Mouse (Mus musculus): ENCODE measurements around the gene Ces3b. TPM values are rescaled to one million over a fixed set of nuclear protein-coding genes. Genes with fewer than 3 reads are reported as not detected.

The Ces3b gene
- total and polyA plus RNA-seq, 3 experiments, result not detected

GRCm38 (mm10) chr8:105056211-105056610, 27.3 kb upstream of the Ces3b start:
- Histone ChIP-seq H3K4me3 (replicated peaks in 1 of 3; ENCODE audit: low read depth in 2 of 3, low read length in 2 of 3, poor library complexity in 1 of 3) (no peak overlapping the region), H3K9me3 (replicated peaks; ENCODE audit: low read length) (no peaks in the 10 kb centered on the region), H3K27ac (ENCODE audit: insufficient read depth, low read depth) (no peak overlapping the region), H3K9ac (ENCODE audit: insufficient read depth, low read depth) (no peak overlapping the region), H3K4me2 (ENCODE audit: insufficient read depth, low read depth, poor library complexity, severe bottlenecking) (no peak overlapping the region), H3K4me1 (ENCODE audit: control insufficient read depth in 1 of 2, insufficient read depth in 2 of 2) (no peaks in the 10 kb centered on the region), H3K79me2 (replicated peaks; ENCODE audit: control insufficient read depth, extremely low read depth, insufficient read depth, poor library complexity, severe bottlenecking) (no peaks in the 10 kb centered on the region), H3K27me3 (replicated peaks) (peaks cover 28% of the 10 kb centered on the region), H3K36me3 (replicated peaks in 1 of 2; ENCODE audit: control insufficient read depth in 1 of 2, insufficient read depth in 1 of 2, low read length in 1 of 2) (no peaks in the 10 kb centered on the region)
- in situ Hi-C loops (cut with MboI; ENCODE audit: low pct_ligation_motif_present, low pct_unique_long_range_greater_than_20kb, low sequenced_read_pairs) (no loop called here), dilution Hi-C loops (cut with MboI; ENCODE audit: extremely low pct_ligation_motif_present, extremely low pct_unique_long_range_greater_than_20kb, low sequenced_read_pairs) (no loop called here)
- no peak for TF ChIP-seq EP300 (IDR thresholded peaks at IDR 0.05; ENCODE audit: low read length)
- TF ChIP-seq MEF2A (IDR thresholded peaks at IDR 0.05; ENCODE audit: borderline replicate concordance, low read depth, low read length), result no peak
- DNase-seq (ENCODE audit: extremely low read depth), result no peak

GRCm38 (mm10) chr8:105060056-105060455, 23.5 kb upstream of the Ces3b start:
- Histone ChIP-seq H3K79me2 (replicated peaks; ENCODE audit: control insufficient read depth, extremely low read depth, insufficient read depth, poor library complexity, severe bottlenecking) (no peaks in the 10 kb centered on the region), H3K4me3 (replicated peaks in 1 of 3; ENCODE audit: low read depth in 2 of 3, low read length in 2 of 3, poor library complexity in 1 of 3) (no peak overlapping the region), H3K36me3 (replicated peaks in 1 of 2; ENCODE audit: control insufficient read depth in 1 of 2, insufficient read depth in 1 of 2, low read length in 1 of 2) (no peaks in the 10 kb centered on the region), H3K4me2 (ENCODE audit: insufficient read depth, low read depth, poor library complexity, severe bottlenecking) (no peak overlapping the region), H3K9me3 (replicated peaks; ENCODE audit: low read length) (no peaks in the 10 kb centered on the region), H3K4me1 (ENCODE audit: control insufficient read depth in 1 of 2, insufficient read depth in 2 of 2) (no peaks in the 10 kb centered on the region), H3K27ac (ENCODE audit: insufficient read depth, low read depth) (no peak overlapping the region), H3K27me3 (replicated peaks) (peaks cover 11% of the 10 kb centered on the region), H3K9ac (ENCODE audit: insufficient read depth, low read depth) (no peak overlapping the region)
- in situ Hi-C loops (cut with MboI; ENCODE audit: low pct_ligation_motif_present, low pct_unique_long_range_greater_than_20kb, low sequenced_read_pairs) (no loop called here), dilution Hi-C loops (cut with MboI; ENCODE audit: extremely low pct_ligation_motif_present, extremely low pct_unique_long_range_greater_than_20kb, low sequenced_read_pairs) (no loop called here)
- DNase-seq (ENCODE audit: extremely low read depth), result no peak
- TF ChIP-seq ZMIZ1 (IDR thresholded peaks at IDR 0.05; ENCODE audit: low read depth, low read length), result no peak
- TF ChIP-seq CTCF (conservative IDR thresholded peaks at IDR 0.05 in 1 of 2, IDR thresholded peaks at IDR 0.05 in 1 of 2; ENCODE audit: low read depth in 2 of 2, low read length in 2 of 2), result peak in 1 of 2 experiments; percentile 25; a peak in 2 of 4 replicates

GRCm38 (mm10) chr8:105066761-105067160, 16.8 kb upstream of the Ces3b start:
- in situ Hi-C loops (cut with MboI; ENCODE audit: low pct_ligation_motif_present, low pct_unique_long_range_greater_than_20kb, low sequenced_read_pairs), result no loop called here
- no peak for TF ChIP-seq EP300 (IDR thresholded peaks at IDR 0.05; ENCODE audit: low read length)
- TF ChIP-seq GABPA (IDR thresholded peaks at IDR 0.05; ENCODE audit: insufficient replicate concordance, low read depth, low read length), result no peak
- no peak for TF ChIP-seq MAZ (IDR thresholded peaks at IDR 0.05; ENCODE audit: low read depth, low read length)
- no peak for TF ChIP-seq JUN (IDR thresholded peaks at IDR 0.05; ENCODE audit: insufficient read depth, low read depth, low read length)
- TF ChIP-seq MXI1 (IDR thresholded peaks at IDR 0.05; ENCODE audit: low read depth, low read length), result no peak
- no peak for TF ChIP-seq KAT2A (IDR thresholded peaks at IDR 0.05; ENCODE audit: insufficient replicate concordance, low read length)
- no peak for TF ChIP-seq NELFE (IDR thresholded peaks at IDR 0.05; ENCODE audit: low read depth, low read length)
- TF ChIP-seq BHLHE40 (IDR thresholded peaks at IDR 0.05; ENCODE audit: low read depth, low read length), result peak; percentile 44
- peak; percentile 26 for TF ChIP-seq ZC3H11A (IDR thresholded peaks at IDR 0.05; ENCODE audit: low read depth, low read length)
- peak; percentile 33; the same call in 1 of the 2 replicates for TF ChIP-seq NRF1 (IDR thresholded peaks at IDR 0.05; ENCODE audit: low read depth, low read length)
- no peak for TF ChIP-seq TCF12 (IDR thresholded peaks at IDR 0.05; ENCODE audit: low read depth, low read length)
- no peak for TF ChIP-seq ETS1 (conservative IDR thresholded peaks at IDR 0.05; ENCODE audit: low read depth, low read length)
- TF ChIP-seq MEF2A (IDR thresholded peaks at IDR 0.05; ENCODE audit: borderline replicate concordance, low read depth, low read length), result no peak
- no peak for TF ChIP-seq RCOR1 (conservative IDR thresholded peaks at IDR 0.05; ENCODE audit: low read depth, low read length)
- no peak for TF ChIP-seq CHD2 (IDR thresholded peaks at IDR 0.05; ENCODE audit: low read length)
- no peak for TF ChIP-seq ZMIZ1 (IDR thresholded peaks at IDR 0.05; ENCODE audit: low read depth, low read length)
- no peak for TF ChIP-seq JUND (conservative IDR thresholded peaks at IDR 0.05; ENCODE audit: low read depth, low read length)
- peak; percentile 92 for TF ChIP-seq MYC (IDR thresholded peaks at IDR 0.05; ENCODE audit: low read depth, low read length)
- TF ChIP-seq PAX5 (IDR thresholded peaks at IDR 0.05; ENCODE audit: low read length), result no peak
- TF ChIP-seq POLR2A (IDR thresholded peaks at IDR 0.05; ENCODE audit: low read depth, low read length), result no peak
- no peak for TF ChIP-seq HCFC1 (IDR thresholded peaks at IDR 0.05; ENCODE audit: low read depth, low read length)
- no peak for TF ChIP-seq USF2 (conservative IDR thresholded peaks at IDR 0.05; ENCODE audit: low read depth, low read length)
- peak; percentile 32 to 82; a peak in 2 of 4 replicates for TF ChIP-seq CTCF (conservative IDR thresholded peaks at IDR 0.05 in 1 of 2, IDR thresholded peaks at IDR 0.05 in 1 of 2; ENCODE audit: low read depth in 2 of 2, low read length in 2 of 2)
- no peak for TF ChIP-seq USF1 (IDR thresholded peaks at IDR 0.05; ENCODE audit: low read depth, low read length)
- TF ChIP-seq POLR2AphosphoS2 (IDR thresholded peaks at IDR 0.05; ENCODE audit: low read depth, low read length), result no peak
- TF ChIP-seq UBTF (IDR thresholded peaks at IDR 0.05; ENCODE audit: low read depth, low read length), result no peak

More at GRCm38 (mm10) chr8:105066761-105067160, 16.8 kb upstream of the Ces3b start:
- H3K4me2 ChIP-seq (ENCODE audit: insufficient read depth, low read depth, poor library complexity, severe bottlenecking), result no peak overlapping the region
- dilution Hi-C loops (cut with MboI; ENCODE audit: extremely low pct_ligation_motif_present, extremely low pct_unique_long_range_greater_than_20kb, low sequenced_read_pairs), result no loop called here
- DNase-seq (ENCODE audit: extremely low read depth), result peak; percentile 78
- no peaks in the 10 kb centered on the region for H3K36me3 ChIP-seq (replicated peaks in 1 of 2; ENCODE audit: control insufficient read depth in 1 of 2, insufficient read depth in 1 of 2, low read length in 1 of 2)
- peaks cover 19% of the 10 kb centered on the region for H3K27me3 ChIP-seq (replicated peaks)
- no peaks in the 10 kb centered on the region for H3K9me3 ChIP-seq (replicated peaks; ENCODE audit: low read length)
- H3K4me3 ChIP-seq (replicated peaks in 1 of 3; ENCODE audit: low read depth in 2 of 3, low read length in 2 of 3, poor library complexity in 1 of 3), result no peak overlapping the region
- no peak overlapping the region for H3K27ac ChIP-seq (ENCODE audit: insufficient read depth, low read depth)
- H3K9ac ChIP-seq (ENCODE audit: insufficient read depth, low read depth), result no peak overlapping the region
- no peaks in the 10 kb centered on the region for H3K79me2 ChIP-seq (replicated peaks; ENCODE audit: control insufficient read depth, extremely low read depth, insufficient read depth, poor library complexity, severe bottlenecking)
- H3K4me1 ChIP-seq (ENCODE audit: control insufficient read depth in 1 of 2, insufficient read depth in 2 of 2), result no peaks in the 10 kb centered on the region

Measured in CH12.LX (cell line).